Mouse (Mus musculus) 3T3-L1 (cell line): ENCODE measurements around the gene Mtor.

Experiments
- DNase-seq: peaks from one replicate; pipeline ENCODE4 v3.0.0-alpha.2; 2015; ENCODE audit warnings: low read depth, low spot score

Mtor gene

GRCm38 (mm10) chr4:148595916-148596315 lies 147.5 kb downstream of the Mtor start:
- no peak for DNase-seq

- no peak for DNase-seq
These were observed 148.3 kb downstream of the Mtor start for GRCm38 (mm10) chr4:148596731-148597130.

- no peak for DNase-seq
These were observed 150.4 kb downstream of the Mtor start for GRCm38 (mm10) chr4:148598826-148599225.

DNA sequence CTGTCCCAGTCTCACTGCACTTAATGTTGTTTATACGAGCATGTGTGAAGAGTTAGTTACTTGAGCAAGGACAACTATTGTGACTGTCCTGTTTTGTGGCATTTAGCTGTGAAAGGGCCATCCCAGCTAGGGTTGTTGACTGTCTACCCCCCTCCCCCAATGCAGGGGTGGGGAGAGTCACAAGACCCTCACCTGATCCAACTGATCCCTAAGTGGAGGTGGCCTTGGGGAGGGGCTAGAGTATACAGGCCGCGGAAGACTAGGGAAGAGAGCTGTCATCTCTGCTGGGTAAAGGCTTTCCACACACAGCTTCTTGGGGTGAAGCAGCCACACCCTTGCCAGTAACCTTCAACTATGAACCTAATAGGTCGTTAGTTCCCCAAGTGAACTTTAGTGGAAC lies 151.9 kb downstream of the Mtor start:
- DNase-seq = no peak

- DNase-seq = no peak
These were observed 153.5 kb downstream of the Mtor start for GRCm38 (mm10) chr4:148601871-148602270.

DNA sequence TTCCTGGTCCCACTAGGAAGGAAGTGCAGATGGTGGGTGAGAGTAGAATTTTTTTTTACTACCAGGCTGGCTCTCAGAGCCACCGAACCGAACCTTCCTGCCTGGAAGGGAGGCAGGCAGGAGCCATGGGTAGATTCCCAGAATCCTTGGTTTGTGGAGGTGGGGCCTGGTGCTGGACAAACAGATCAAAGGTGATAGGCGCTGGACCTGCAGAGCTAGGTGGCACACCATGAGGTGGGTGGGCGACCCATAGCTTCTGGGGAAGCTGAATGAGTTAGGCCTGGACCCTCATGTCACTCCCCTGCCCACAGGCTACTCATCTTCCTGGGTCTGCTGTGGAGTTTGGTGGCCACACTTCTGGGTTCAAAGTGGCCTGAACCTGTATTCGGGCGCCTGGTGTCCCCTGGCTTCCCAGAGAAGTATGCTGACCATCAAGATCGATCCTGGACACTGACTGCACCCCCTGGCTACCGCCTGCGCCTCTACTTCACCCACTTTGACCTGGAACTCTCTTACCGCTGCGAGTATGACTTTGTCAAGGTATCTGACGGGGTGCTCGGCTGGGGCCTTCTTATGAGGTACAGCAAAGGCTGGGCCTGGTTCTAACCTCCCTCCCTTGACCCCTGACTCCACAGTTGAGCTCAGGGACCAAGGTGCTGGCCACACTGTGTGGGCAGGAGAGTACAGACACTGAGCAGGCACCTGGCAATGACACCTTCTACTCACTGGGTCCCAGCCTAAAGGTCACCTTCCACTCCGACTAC lies 154.1 kb downstream of the Mtor start, which contains the start of gene Masp2:
Gene Masp2, plus strand, starts transcription at position 198 of the 764 bp plus-strand sequence.
- DNase-seq = no peak

DNA sequence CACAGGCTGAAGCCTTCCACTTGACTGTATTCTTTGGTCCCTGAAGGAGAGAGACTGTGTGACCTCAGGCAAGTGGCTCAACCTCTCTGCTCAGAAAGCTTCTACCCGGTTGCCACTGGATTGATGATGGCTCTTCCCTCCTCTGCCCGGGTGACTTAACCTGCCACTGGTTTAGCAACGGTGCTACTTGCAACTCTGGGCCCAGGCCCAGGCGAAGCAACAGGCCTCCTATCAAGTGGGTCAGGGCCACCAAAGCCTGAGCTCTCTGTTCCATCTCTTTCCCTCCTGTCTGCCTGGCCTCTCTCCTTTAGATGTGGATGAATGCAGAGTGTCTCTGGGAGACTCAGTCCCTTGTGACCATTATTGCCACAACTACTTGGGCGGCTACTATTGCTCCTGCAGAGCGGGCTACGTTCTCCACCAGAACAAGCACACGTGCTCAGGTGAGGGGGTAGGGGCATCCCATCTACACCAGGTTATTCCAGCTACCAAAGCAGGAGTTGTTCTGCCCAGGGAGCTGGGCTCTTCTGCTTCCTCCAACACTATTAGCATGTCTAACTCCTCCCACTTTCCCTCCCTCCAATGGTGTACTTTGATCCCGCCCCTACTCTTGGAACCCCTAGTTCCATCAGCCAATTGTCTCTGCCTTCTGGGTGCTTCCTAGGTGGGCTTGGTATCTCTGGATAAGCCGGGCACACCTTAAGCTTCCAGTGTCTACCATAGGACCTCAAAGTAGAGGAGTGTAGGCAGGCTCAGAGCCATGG lies 155.1 kb downstream of the Mtor start:
- DNase-seq = peak; percentile 27

- peak; percentile 71 for DNase-seq
These were observed 155.7 kb downstream of the Mtor start for GRCm38 (mm10) chr4:148604141-148604540.

DNA sequence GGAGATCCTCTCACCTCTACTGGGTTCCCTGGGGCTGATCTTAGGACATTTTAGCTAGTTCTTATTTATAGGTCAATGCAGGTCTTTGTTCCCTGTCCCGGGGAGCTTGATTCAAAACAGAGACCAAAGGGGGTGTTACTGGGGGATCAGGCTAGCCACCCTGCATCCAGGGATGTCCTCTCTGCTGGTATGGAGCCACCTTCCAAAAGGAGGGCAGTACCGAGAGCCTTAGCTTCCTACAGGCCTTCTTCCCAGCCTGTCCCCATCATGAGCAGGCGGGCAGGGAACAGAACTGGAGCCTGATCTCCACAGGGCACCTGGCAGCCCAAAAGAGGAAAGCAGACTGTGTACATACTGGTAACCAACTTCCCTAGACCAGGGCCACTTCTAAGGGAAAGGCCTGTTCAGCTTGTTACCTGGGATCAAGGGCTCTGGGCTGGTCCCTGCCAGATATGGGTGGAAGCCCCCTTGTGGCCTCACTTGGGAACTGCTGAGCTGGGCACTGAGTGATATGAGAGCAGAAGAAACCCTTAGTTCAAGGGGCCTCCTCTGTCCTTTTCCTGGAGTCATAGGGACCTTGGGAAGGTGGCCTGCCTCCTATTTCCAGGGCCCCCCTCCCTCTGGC lies 156.2 kb downstream of the Mtor start:
- peak; percentile 80 for DNase-seq
